Mouse (Mus musculus) G1E (cell line): ENCODE measurements around the gene Cish. TPM values are rescaled to one million over a fixed set of nuclear protein-coding genes. Genes with fewer than 3 reads are reported as not detected.

Experiments used
- ATAC-seq: 2 replicates; pipeline ENCODE4 v1.8.0; 2016; ENCODE audit warnings: mild to moderate bottlenecking; ENCODE audit not compliant: insufficient number of reproducible peaks, poor library complexity, low FRiP score, severe bottlenecking; ENCODE audit errors: extremely low read depth
- DNase-seq: peaks from one replicate; pipeline ENCODE4 v3.0.0; 2012; ENCODE audit warnings: low spot score
- H3K27me3 ChIP-seq: 2 replicates; pipeline ENCODE4 v1.6.1; 2012; ENCODE audit warnings: mild to moderate bottlenecking, low read length, inconsistent platforms; ENCODE audit not compliant: insufficient read depth
- H3K36me3 ChIP-seq: replicated peaks from 2 replicates; pipeline ENCODE3; 2012; ENCODE audit warnings: mild to moderate bottlenecking, inconsistent platforms
- H3K4me1 ChIP-seq: 2 replicates; pipeline ENCODE4 v1.6.1; 2012; ENCODE audit warnings: low read depth, low read length, inconsistent platforms, mixed read lengths; ENCODE audit not compliant: insufficient read depth
- H3K4me3 ChIP-seq: 2 replicates; pipeline ENCODE4 v1.5.1; 2012; ENCODE audit warnings: low read depth, mild to moderate bottlenecking, inconsistent platforms, low read length, moderate library complexity, mixed read lengths
- H3K9me3 ChIP-seq: replicated peaks from 2 replicates; pipeline ENCODE4 v1.6.1; 2012; ENCODE audit warnings: inconsistent platforms
- CTCF ChIP-seq: IDR thresholded peaks from 2 replicates; pipeline ENCODE4 v1.5.1; 2012; ENCODE audit warnings: low read depth, low read length, inconsistent platforms, mixed read lengths
- GATA1 ChIP-seq: IDR thresholded peaks from 2 replicates; pipeline ENCODE4 v1.6.1; 2012; ENCODE audit warnings: borderline replicate concordance, low read length, inconsistent platforms, mixed read lengths
- GATA2 ChIP-seq: IDR thresholded peaks from 2 replicates; pipeline ENCODE4 v1.6.1; 2012; ENCODE audit warnings: low read depth, low read length, inconsistent platforms, borderline replicate concordance
- POLR2AphosphoS5 ChIP-seq: IDR thresholded peaks from 2 replicates; pipeline ENCODE4 v1.6.1; 2012; ENCODE audit warnings: low read depth, low read length, inconsistent platforms; ENCODE audit not compliant: insufficient replicate concordance
- TAL1 ChIP-seq: conservative IDR thresholded peaks from 2 replicates; pipeline ENCODE4 v1.6.1; 2012; ENCODE audit warnings: low read depth, low read length, inconsistent platforms, mixed read lengths
- polyA plus RNA-seq: library from polyadenylated mRNA; stranded (reverse); fragments of >175 nt; gene quantifications from 2 replicates; pipeline ENCODE4 v1.2.3, GENCODE M21; 2012
- total RNA-seq, 2 experiments: library from RNA; stranded (forward) in 1 of 2; stranded (reverse) in 1 of 2; fragments of 200-1000 nt in 1 of 2; fragments of >200 nt in 1 of 2; fragmentation: Nextera tagmentation in 1 of 2; gene quantifications; 2 replicates each; pipeline ENCODE4 v1.2.3; 2014 to 2017

The Cish gene
- total and polyA plus RNA-seq, 3 experiments, result 24.7 to 151 (median 106) TPM

- ATAC-seq, result no peak
- Histone ChIP-seq H3K9me3 (no peaks in the 10 kb centered on the region), H3K27me3 (peaks cover under 1% of the 10 kb centered on the region; the same call in 1 of the 2 replicates), H3K4me3 (no peak overlapping the region; the same call in 1 of the 2 replicates), H3K36me3 (peaks cover 51% of the 10 kb centered on the region), H3K4me1 (peaks cover 59% of the 10 kb centered on the region)
- no peak for DNase-seq
- TF ChIP-seq POLR2AphosphoS5 (no peak), GATA1 (no peak)
These were observed 8.5 kb upstream of the Cish start for GRCm38 (mm10) chr9:107287294-107287693.

GRCm38 (mm10) chr9:107288105-107288650, 7.6 kb upstream of the Cish start:
- Histone ChIP-seq H3K4me1 (peaks cover 62% of the 10 kb centered on the region), H3K4me3 (peak overlapping the region; percentile 81), H3K36me3 (peaks cover 46% of the 10 kb centered on the region), H3K9me3 (no peaks in the 10 kb centered on the region), H3K27me3 (peaks cover 8% of the 10 kb centered on the region)
- ATAC-seq, result no peak
- no peak for DNase-seq
- TF ChIP-seq GATA2, result no peak
- TF ChIP-seq CTCF, result no peak
- TF ChIP-seq POLR2AphosphoS5, result no peak
- TF ChIP-seq GATA1, result no peak

DNA sequence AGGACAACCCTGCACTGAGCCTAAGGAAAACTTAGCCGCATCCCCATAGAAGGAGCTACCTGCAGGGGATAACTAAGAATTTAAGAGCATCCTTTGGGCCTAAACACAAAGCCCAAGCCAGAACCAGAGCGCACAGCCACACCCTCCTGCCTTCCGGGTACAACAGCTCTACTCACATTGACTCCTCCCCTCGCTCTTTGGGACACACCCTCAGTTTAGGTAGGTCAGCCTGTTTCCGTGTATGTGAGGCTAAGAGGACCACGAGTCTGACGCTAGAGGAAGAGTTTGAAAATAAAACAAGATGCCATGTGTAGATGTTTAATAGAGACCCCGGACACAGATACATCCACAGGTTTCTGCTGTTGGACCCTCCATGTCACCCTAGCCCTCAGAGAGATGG, 7.1 kb upstream of the Cish start:
- Histone ChIP-seq H3K4me3 (peak overlapping the region; percentile 81), H3K27me3 (peaks cover 8% of the 10 kb centered on the region), H3K9me3 (no peaks in the 10 kb centered on the region), H3K4me1 (peaks cover 62% of the 10 kb centered on the region), H3K36me3 (peaks cover 46% of the 10 kb centered on the region)
- ATAC-seq, result peak; percentile 61
- TF ChIP-seq GATA1, result no peak
- DNase-seq, result peak; percentile 72

DNA sequence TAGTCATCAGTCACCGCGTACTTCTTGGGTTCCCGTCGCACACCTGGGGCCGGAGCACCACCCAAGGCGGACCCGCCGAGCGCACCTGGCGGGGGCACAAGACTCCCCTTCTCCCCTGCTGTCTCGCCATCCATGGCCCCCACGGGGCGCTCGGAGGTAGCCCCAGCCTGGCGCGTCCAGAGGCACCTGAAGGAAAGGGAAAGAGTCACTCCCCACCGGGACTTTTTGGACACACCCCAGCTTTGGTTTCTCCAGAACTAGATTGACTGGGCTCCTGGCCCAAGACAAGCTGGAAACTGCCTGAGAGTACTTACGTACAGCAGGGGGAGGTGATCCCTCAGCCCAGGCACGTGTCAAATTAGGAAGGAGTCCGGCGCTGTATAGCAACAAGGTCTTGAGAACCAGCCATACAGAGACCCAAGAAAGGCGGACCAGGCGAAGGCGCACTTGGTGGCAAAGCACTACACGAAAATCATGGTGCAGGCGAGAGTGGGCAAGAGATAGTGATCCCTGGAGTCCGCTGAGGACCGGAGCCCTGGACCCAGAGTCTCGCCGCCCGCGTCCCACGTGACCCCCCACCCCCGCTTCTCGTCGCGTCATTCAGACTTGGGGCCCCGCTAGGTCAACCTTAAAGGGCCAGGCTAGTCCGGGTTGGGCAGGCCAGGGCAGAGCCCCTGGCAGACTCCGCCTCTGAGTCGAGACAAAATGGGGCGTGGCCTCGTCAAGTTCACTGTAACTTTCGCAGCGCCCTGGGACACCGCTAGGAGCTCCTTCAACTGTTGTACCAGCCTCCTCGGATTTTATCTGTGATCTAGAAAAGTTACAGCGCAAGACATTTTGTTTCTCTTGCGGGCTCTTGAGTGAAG, 6.4 kb upstream of the Cish start, which contains the start of gene Mapkapk3:
Gene Mapkapk3, minus strand, starts transcription at position 667 of the 866 bp plus-strand sequence.
- DNase-seq, result peak; percentile 91
- peak; percentile 76 for ATAC-seq
- H3K27me3 ChIP-seq, result peaks cover 8% of the 10 kb centered on the region
- no peaks in the 10 kb centered on the region for H3K9me3 ChIP-seq
- H3K4me1 ChIP-seq, result peaks cover 67% of the 10 kb centered on the region
- peak within 1 kb of the TSS; percentile 81 for H3K4me3 ChIP-seq
- no peak for TF ChIP-seq GATA2
- TF ChIP-seq CTCF, result no peak
- TF ChIP-seq GATA1, result no peak
- no peak for TF ChIP-seq POLR2AphosphoS5
- no peak for TF ChIP-seq TAL1
- H3K36me3 ChIP-seq, result peaks cover 40% of the 10 kb centered on the region

DNA sequence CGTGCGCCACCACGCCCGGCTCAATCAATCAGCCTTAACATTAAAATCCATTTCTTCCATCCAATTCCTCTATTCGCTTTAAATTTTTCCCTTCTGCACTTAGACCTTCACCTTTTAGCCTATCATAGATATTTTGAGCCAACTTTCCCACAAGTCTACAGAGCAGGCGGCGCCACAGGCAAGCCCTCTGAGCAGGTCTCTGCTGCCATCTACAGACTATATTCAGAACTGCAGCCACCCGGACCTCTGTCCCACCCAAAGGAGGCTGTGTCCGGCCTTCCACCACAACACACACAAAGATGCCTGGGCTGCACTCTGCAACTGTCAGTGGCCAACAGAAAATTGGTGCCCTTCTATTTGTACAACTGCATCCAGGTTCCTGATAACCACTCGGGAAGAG, 4.9 kb upstream of the Cish start:
- no peak for DNase-seq
- no peak for ATAC-seq
- no peaks in the 10 kb centered on the region for H3K9me3 ChIP-seq
- no peak overlapping the region for H3K4me3 ChIP-seq
- H3K4me1 ChIP-seq, result peaks cover 69% of the 10 kb centered on the region
- TF ChIP-seq GATA1 (no peak), TAL1 (no peak), GATA2 (no peak), POLR2AphosphoS5 (no peak), CTCF (peak; percentile 83)
- H3K36me3 ChIP-seq, result peaks cover 28% of the 10 kb centered on the region
- H3K27me3 ChIP-seq, result peaks cover 8% of the 10 kb centered on the region

- Histone ChIP-seq H3K9me3 (no peaks in the 10 kb centered on the region), H3K27me3 (peaks cover 8% of the 10 kb centered on the region), H3K4me1 (peaks cover 44% of the 10 kb centered on the region), H3K36me3 (peaks cover 17% of the 10 kb centered on the region), H3K4me3 (peak overlapping the region; percentile 30; the same call in 1 of the 2 replicates)
- ATAC-seq, result no peak
- no peak for DNase-seq
- TF ChIP-seq POLR2AphosphoS5 (no peak), CTCF (peak; percentile 52; the same call in 1 of the 2 replicates)
These were observed 1.6 kb upstream of the Cish start for GRCm38 (mm10) chr9:107294249-107294648.

DNA sequence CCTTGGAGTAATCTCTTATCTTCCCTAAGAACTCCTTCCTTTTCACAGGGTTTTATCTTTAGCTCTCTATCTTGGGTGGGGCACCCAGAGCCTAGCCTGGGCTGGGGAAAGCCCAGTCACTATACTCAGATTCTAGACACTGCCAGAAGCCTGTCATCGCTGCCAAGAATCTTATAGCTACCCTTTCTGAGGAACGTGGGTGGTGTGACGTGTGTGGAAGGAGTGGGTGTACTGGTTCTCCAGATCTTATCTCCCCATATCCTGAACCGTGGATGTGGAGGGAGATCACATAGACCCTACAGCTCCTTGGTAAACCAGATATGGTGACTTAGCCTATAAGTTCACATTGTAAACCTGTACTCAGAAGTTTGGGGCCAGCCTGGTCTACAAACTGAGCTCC, 210 bp upstream of the Cish start:
- H3K27me3 ChIP-seq, result peaks cover 8% of the 10 kb centered on the region
- H3K36me3 ChIP-seq, result peaks cover 30% of the 10 kb centered on the region
- DNase-seq (peak; percentile 75), ATAC-seq (peak; percentile 46)
- no peak for TF ChIP-seq CTCF
- TF ChIP-seq POLR2AphosphoS5, result no peak; the same call in 1 of the 2 replicates
- TF ChIP-seq TAL1, result no peak
- TF ChIP-seq GATA1, result no peak
- TF ChIP-seq GATA2, result peak; percentile 69; the same call in 1 of the 2 replicates
- peak overlapping the region; percentile 84; the same call in 1 of the 2 replicates for H3K4me3 ChIP-seq
- H3K9me3 ChIP-seq, result no peaks in the 10 kb centered on the region
- peaks cover 46% of the 10 kb centered on the region for H3K4me1 ChIP-seq
